Mouse (Mus musculus): Measurements from ENCODE around the gene Gm21983. TPM values are rescaled to one million over a fixed set of nuclear protein-coding genes. Genes with fewer than 3 reads are reported as not detected.

Gene Gm21983
- polyA plus RNA-seq, 1 experiment = not detected

- TF ChIP-seq CTCF (IDR thresholded peaks at IDR 0.05; ENCODE audit: extremely low read depth, insufficient read depth, low read length) (no peak), POLR2A (IDR thresholded peaks at IDR 0.05; ENCODE audit: extremely low read depth, insufficient read depth, low read length) (no peak)
- Histone ChIP-seq H3K4me3 (ENCODE audit: insufficient read depth, low read length) (no peak within 1 kb of the TSS), H3K27ac (ENCODE audit: insufficient read depth, low read length) (0 out of 2 replicates have a peak within 1 kb of the TSS, but pooled peaks have one; percentile 15), H3K4me1 (ENCODE audit: control insufficient read depth, insufficient read depth, low read length) (0 out of 2 replicates have a peak, but pooled peaks cover 2% of the 10 kb centered on the region)
These were observed 27.6 kb downstream of the Gm21983 start, which contains the start of gene Cyp2t4 for GRCm38 (mm10) chr7:27153205-27153764. Cyp2t4 (plus strand) TSS chr7:27153714.

- no peak for TF ChIP-seq CTCF (IDR thresholded peaks at IDR 0.05; ENCODE audit: extremely low read depth, insufficient read depth, low read length)
- TF ChIP-seq POLR2A (IDR thresholded peaks at IDR 0.05; ENCODE audit: extremely low read depth, insufficient read depth, low read length) = no peak
- no peak overlapping the region for H3K4me3 ChIP-seq (ENCODE audit: insufficient read depth, low read length)
- no peaks in the 10 kb centered on the region for H3K4me1 ChIP-seq (ENCODE audit: control insufficient read depth, insufficient read depth, low read length)
- no peak overlapping the region for H3K27ac ChIP-seq (ENCODE audit: insufficient read depth, low read length)
These were observed 44.4 kb downstream of the Gm21983 start for GRCm38 (mm10) chr7:27136410-27136996.

DNA sequence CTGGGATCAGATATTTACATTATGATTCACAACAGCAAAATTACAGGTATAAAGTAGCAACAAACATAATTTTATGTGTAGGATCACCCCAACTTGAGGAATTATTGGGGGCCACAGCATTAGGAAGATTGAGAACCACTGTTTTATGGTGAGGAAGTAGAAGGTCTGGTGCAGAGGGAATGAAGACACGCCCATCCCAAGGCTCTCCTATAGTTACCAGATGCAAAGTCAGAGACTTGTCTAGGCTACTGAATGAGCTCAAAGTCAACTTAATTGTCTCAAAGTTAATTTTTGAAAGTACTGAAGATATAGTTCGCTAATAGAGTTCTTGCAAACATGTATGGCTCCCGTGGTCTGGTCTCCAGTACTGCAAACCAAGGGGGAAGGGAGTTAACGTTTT is 47.1 kb downstream of the Gm21983 start:
- TF ChIP-seq CTCF (IDR thresholded peaks at IDR 0.05; ENCODE audit: extremely low read depth, insufficient read depth, low read length) = no peak
- TF ChIP-seq POLR2A (IDR thresholded peaks at IDR 0.05; ENCODE audit: extremely low read depth, insufficient read depth, low read length) = no peak
- no peak overlapping the region for H3K27ac ChIP-seq (ENCODE audit: insufficient read depth, low read length)
- no peaks in the 10 kb centered on the region for H3K4me1 ChIP-seq (ENCODE audit: control insufficient read depth, insufficient read depth, low read length)
- H3K4me3 ChIP-seq (ENCODE audit: insufficient read depth, low read length) = no peak overlapping the region

DNA sequence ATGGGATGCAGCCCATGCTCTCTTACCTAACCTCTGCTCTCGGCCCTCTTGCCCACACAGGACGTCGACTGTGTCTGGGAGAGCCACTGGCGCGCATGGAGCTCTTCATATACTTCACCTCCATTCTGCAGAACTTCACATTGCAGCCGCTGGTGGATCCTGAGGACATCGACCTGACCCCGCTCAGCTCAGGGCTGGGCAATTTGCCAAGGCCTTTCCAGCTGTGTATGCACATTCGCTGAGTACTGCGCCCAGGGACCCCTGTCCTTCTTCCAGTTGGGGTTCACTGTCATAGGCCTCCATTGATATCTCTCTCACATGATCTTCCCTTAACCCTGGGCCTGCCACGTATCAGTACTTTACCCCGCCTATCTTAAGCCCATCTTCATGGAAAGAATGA is 47.7 kb downstream of the Gm21983 start:
- Histone ChIP-seq H3K27ac (ENCODE audit: insufficient read depth, low read length) (no peak overlapping the region), H3K4me3 (ENCODE audit: insufficient read depth, low read length) (no peak overlapping the region), H3K4me1 (ENCODE audit: control insufficient read depth, insufficient read depth, low read length) (no peaks in the 10 kb centered on the region)
- TF ChIP-seq POLR2A (IDR thresholded peaks at IDR 0.05; ENCODE audit: extremely low read depth, insufficient read depth, low read length) (no peak), CTCF (IDR thresholded peaks at IDR 0.05; ENCODE audit: extremely low read depth, insufficient read depth, low read length) (no peak)

- no peaks in the 10 kb centered on the region for H3K4me1 ChIP-seq (ENCODE audit: control insufficient read depth, insufficient read depth, low read length)
- no peak overlapping the region for H3K4me3 ChIP-seq (ENCODE audit: insufficient read depth, low read length)
- H3K27ac ChIP-seq (ENCODE audit: insufficient read depth, low read length) = no peak overlapping the region
- peak; percentile 28; the same call in 1 of the 2 replicates for TF ChIP-seq CTCF (IDR thresholded peaks at IDR 0.05; ENCODE audit: extremely low read depth, insufficient read depth, low read length)
- no peak for TF ChIP-seq POLR2A (IDR thresholded peaks at IDR 0.05; ENCODE audit: extremely low read depth, insufficient read depth, low read length)
These were observed 48.3 kb downstream of the Gm21983 start for GRCm38 (mm10) chr7:27132588-27132987.

DNA sequence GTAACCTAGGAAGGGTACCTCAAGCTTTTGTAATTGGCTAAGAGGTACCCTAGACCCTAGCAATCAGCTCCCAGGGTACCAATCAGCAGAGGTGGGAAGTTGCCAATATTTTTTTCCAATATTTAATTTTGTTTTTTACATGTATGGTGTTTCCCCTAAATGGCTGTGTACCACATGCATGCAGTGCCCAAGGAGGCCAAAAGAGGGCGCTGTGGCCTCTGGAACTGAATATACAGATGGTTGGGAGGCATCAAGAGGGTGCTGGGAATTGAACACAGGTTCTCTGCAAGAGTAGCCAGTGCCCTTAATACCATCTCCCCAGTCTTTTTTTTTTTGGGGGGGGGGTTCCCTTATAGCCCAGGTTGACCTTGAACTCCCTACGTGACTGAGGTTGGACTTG is 49.5 kb downstream of the Gm21983 start:
- Histone ChIP-seq H3K4me3 (ENCODE audit: insufficient read depth, low read length) (no peak overlapping the region), H3K4me1 (ENCODE audit: control insufficient read depth, insufficient read depth, low read length) (no peaks in the 10 kb centered on the region), H3K27ac (ENCODE audit: insufficient read depth, low read length) (no peak overlapping the region)
- TF ChIP-seq POLR2A (IDR thresholded peaks at IDR 0.05; ENCODE audit: extremely low read depth, insufficient read depth, low read length) (no peak), CTCF (IDR thresholded peaks at IDR 0.05; ENCODE audit: extremely low read depth, insufficient read depth, low read length) (no peak)

- no peak for TF ChIP-seq POLR2A (IDR thresholded peaks at IDR 0.05; ENCODE audit: extremely low read depth, insufficient read depth, low read length)
- no peak for TF ChIP-seq CTCF (IDR thresholded peaks at IDR 0.05; ENCODE audit: extremely low read depth, insufficient read depth, low read length)
- Histone ChIP-seq H3K27ac (ENCODE audit: insufficient read depth, low read length) (no peak overlapping the region), H3K4me3 (ENCODE audit: insufficient read depth, low read length) (no peak overlapping the region), H3K4me1 (ENCODE audit: control insufficient read depth, insufficient read depth, low read length) (no peaks in the 10 kb centered on the region)
These were observed 50.1 kb downstream of the Gm21983 start for GRCm38 (mm10) chr7:27130521-27131370.

DNA sequence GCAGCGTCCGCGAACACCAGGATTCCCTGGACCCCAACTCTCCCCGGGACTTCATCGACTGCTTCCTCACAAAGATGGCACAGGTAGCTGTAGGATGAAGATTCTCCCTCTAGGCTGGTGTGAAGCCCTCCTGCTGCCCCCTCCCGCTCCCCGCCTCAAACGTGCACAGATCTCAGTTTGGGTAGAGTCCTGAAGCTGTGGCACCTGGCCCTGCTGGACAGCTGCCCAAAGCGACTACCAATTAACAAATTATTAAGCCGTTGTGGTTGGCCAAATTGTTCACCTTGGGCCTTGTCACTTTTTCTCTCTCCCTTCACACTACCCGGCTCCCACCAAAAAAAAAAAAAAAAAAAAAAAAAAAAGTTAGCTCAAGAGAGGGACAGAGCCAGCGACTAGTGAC is 51.1 kb downstream of the Gm21983 start:
- H3K4me1 ChIP-seq (ENCODE audit: control insufficient read depth, insufficient read depth, low read length) = no peaks in the 10 kb centered on the region
- H3K27ac ChIP-seq (ENCODE audit: insufficient read depth, low read length) = no peak overlapping the region
- H3K4me3 ChIP-seq (ENCODE audit: insufficient read depth, low read length) = no peak overlapping the region
- TF ChIP-seq POLR2A (IDR thresholded peaks at IDR 0.05; ENCODE audit: extremely low read depth, insufficient read depth, low read length) (no peak), CTCF (IDR thresholded peaks at IDR 0.05; ENCODE audit: extremely low read depth, insufficient read depth, low read length) (no peak)

DNA sequence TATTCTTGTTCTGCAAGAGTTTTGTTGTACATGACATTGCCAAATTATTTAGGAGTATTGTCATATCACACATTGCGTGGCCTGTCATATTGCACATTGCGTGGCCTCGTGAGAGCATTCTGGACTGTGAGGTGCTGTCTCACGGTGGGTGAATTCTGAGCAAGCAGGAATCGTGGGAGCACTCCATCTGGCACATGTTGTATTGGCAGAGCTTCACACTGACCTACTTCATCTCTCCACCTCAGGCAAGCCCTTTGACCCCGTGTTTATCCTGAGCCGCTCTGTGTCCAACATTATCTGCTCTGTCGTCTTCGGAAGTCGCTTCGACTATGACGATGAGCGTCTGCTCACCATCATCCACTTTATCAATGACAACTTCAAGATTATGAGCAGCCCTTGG is 51.9 kb downstream of the Gm21983 start:
- no peak for TF ChIP-seq POLR2A (IDR thresholded peaks at IDR 0.05; ENCODE audit: extremely low read depth, insufficient read depth, low read length)
- no peak for TF ChIP-seq CTCF (IDR thresholded peaks at IDR 0.05; ENCODE audit: extremely low read depth, insufficient read depth, low read length)
- Histone ChIP-seq H3K4me3 (ENCODE audit: insufficient read depth, low read length) (no peak overlapping the region), H3K4me1 (ENCODE audit: control insufficient read depth, insufficient read depth, low read length) (no peaks in the 10 kb centered on the region), H3K27ac (ENCODE audit: insufficient read depth, low read length) (no peak overlapping the region)
